Mouse (Mus musculus) lung, adult 2 months (tissue): Measurements from ENCODE around the gene AK157302.

Experiments
- CTCF ChIP-seq: fragments of 200-500 bp; IDR thresholded peaks from 2 replicates; pipeline ENCODE4 v1.5.1; 2011; ENCODE audit warnings: mild to moderate bottlenecking, low read length, control low read depth; ENCODE audit not compliant: insufficient read depth
- POLR2A ChIP-seq: fragments of 200-500 bp; IDR thresholded peaks from 2 replicates; pipeline ENCODE4 v1.6.1; 2011; ENCODE audit warnings: low read depth, mild to moderate bottlenecking, control low read depth, low read length, borderline replicate concordance; ENCODE audit errors: extremely low read depth

DNA sequence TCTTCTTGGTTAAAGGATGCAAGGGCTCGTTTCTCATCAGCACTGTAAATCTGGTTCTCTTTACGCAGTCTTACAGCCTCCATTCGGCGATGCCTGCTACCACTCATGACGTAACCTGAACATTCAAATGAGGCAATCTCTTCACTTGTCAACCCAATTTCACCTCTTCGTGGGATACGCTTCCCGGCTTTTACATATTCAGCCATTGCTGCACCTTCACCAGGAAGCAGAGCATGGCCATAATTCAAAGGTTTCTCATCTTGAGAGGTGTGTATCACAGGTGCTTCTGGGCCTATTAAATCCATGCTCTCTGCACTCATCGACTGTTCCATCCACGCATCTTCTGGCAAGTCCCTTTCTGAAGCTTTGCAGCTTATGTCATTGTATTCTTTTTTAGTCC, 27.7 kb upstream of the AK157302 start:
- TF ChIP-seq CTCF, result no peak
- no peak for TF ChIP-seq POLR2A
